In the genomic region with DNA sequence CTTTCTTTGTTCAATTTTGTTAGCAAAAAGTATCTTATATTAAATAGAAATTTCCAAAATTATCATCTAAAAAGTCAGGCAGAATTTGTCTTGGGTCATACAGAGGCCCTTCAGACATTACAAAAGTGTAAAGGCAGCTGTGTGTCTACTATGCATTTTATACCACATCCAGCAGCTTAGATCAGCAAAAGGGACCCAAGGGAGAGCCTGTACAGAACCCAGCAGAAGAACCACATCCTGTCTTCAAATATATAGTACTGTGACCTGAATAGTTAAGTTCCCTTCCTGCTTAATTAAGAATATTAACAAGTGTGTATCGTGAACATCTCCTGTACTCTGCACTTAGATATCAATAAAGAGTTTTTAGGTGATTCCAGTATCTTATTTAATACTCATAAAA, we compare ENCODE assay signal across 12 mouse cellular contexts.
"Had no signal": no experiment of that assay in that cellular context is flagged by ENCODE, and none has a peak within 500 bp of the region (broad histone marks: within the 10 kb centered on the region; RNA-seq: fewer than 3 reads in every experiment).

No protein-coding gene starts in this region.

- ATAC-seq: lung, postnatal 0 days; midbrain, embryonic 15.5 days had no signal

- H3K36me3 ChIP-seq: liver, embryonic 13.5 days; midbrain, embryonic 12.5 days; midbrain, embryonic 15.5 days; stomach, embryonic 15.5 days had no signal

- H3K27me3 ChIP-seq: liver, embryonic 13.5 days; midbrain, embryonic 12.5 days; midbrain, embryonic 15.5 days; stomach, embryonic 15.5 days had no signal

- DNase-seq: kidney, adult 2 months; kidney, postnatal 25 days; layer of hippocampus, adult 9-11 months; liver, embryonic 13.5 days; lung, embryonic 14.5 days; retina, postnatal 1 day; right cerebral cortex, postnatal 25 days; thymus, postnatal 25 days had no signal
